Mouse (Mus musculus): ENCODE results near the gene Sp6. TPM values are rescaled to one million over a fixed set of nuclear protein-coding genes. Genes with fewer than 3 reads are reported as not detected.

Sp6 gene
- 0.19 TPM in 1 of 4 replicates, not detected in the others for total RNA-seq (2023)

DNA sequence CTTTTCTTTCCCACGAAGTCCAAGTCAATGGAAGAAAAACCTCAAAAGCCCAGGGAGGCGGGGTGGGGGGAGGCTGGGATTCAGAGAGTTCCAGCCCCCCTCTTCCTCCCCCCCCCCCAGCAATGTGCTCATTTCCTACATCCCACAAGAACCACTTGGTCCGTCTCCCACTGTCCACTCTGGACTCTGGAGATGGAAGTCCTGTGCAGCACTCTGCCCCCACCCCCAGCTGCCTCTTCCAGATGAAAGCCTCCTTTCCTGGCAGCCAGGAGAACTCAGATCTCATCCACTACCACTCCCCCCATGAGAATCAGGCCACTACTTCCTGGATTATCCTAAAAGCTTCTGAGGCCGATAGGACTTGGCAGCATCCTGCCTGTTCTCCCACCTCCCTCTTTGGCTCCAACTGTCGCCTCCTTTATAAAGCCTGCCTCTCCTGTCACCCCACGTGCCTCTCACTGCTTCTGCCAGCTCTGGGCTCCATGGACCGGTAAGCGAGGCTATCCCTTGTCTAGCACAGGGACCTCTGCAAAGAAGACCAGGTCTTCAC, at the start of gene Sp6:
Gene Sp6 (plus strand): TSS at position 274 of the 550 bp plus-strand sequence.

GRCm38 (mm10) chr11:96982859-96983258, 30.3 kb upstream of the Sp6 start, which contains the start of gene Sp2:
TSS of gene Sp2 (minus strand) at chr11:96982959.

DNA sequence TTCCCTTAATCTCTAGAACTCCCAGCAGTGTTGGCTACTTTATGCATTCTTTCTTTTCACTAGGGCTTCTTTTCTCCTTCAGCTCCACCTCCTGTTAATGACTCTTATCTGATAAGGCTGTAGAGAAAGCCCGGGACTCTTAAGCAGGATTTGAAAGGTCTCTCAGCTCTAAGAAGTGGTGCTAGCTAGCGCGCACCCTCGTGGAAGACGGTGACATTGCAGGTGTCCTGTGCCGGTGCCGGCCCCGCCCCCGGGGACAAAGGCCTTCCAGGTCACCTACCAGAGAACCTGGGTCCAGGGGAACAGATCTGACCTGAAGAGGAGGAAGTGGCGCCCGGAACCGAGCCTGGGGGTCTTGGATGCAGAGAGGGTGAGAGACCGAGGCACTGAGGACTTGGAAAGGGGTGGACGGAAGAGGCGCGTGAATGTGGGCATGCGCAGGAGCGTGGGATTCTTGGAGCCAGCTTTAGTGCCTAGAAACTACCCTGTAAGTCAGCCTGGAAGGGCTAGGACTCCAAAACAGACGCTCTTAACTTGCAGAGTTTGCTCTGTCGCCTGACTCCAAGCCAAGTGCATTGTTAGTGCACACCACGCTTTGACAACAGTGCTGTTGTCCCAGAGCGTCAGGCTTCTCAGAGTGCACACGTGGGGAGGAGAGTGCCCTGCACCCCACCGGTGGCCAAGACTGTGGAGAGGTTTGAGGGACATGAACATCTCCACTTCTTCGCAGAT, 16.7 kb downstream of the Sp6 start, which contains the start of gene Scrn2:
Gene Scrn2 (plus strand): TSS at position 253 of the 732 bp plus-strand sequence.

GRCm38 (mm10) chr11:97041022-97041899, 28.1 kb downstream of the Sp6 start, which contains the start of the genes Lrrc46 and Mrpl10:
TSS of gene Lrrc46 (minus strand) at chr11:97041407.
TSS of gene Mrpl10 (plus strand) at chr11:97041560.

DNA sequence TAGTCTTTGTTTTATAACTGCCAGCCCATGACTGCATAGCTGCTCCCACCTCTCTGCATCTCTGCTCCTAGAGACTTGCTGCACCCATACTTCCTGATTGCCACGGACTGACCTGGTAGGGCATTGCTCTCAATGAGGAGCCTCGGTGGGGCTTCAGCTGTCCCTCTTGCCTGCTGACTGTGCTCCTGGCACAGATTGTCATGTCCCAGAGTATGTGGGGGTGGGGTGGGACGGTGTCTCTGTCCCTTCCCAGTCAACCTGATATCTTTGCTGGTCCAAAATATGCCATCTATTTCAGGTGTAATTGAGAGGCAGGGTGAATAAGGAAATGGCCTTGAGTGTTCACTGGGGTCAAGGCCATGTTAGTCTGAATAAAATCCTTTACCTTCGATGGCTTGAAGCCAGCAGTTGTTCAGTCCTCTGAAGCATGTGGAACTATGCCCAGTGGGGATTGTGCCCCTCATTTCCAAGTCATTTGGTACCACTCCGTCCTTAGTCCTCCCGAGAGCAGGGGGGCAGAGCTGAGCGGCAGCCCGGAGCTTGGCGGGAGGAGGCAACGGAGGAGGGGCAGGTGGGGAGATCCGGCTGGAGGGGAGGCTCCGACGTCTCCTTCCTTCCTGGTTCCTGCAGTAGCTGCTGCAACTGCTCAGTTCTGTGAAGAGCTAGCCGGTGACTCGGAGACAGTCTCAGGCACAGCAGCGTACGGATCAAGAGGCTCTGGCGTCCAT, 37.2 kb downstream of the Sp6 start, which contains the start of gene Osbpl7:
Gene Osbpl7 (plus strand): TSS at position 413 of the 728 bp plus-strand sequence.

Other genes starting within 250 kb of the Sp6 start
- gene Snx11, start 235.8 kb upstream of the Sp6 start, total RNA-seq (2023), result 55.0 to 62.3 TPM (median 59.7 TPM) in 4 replicates
- 53.6 to 64.3 TPM (median 60.8 TPM) in 4 replicates for gene Cbx1, start 224.3 kb upstream of the Sp6 start, total RNA-seq (2023)
- gene Nfe2l1, start 183.4 kb upstream of the Sp6 start, total RNA-seq (2023), result 65.0 to 89.1 TPM (median 82.8 TPM) in 4 replicates
- gene Copz2, start 163.5 kb upstream of the Sp6 start, total RNA-seq (2023), result not detected in 4 replicates
- gene Cdk5rap3, start 96.9 kb upstream of the Sp6 start, total RNA-seq (2023), result 42.7 to 58.5 TPM (median 49.9 TPM) in 4 replicates
- gene Prr15l, start 85.3 kb upstream of the Sp6 start, total RNA-seq (2023), result not detected in 4 replicates
- 23.0 to 26.0 TPM (median 26.0 TPM) in 4 replicates for gene Pnpo, start 69.4 kb upstream of the Sp6 start, total RNA-seq (2023)
- 53.9 to 62.0 TPM (median 54.7 TPM) in 4 replicates for gene Sp2, start 30.4 kb upstream of the Sp6 start, total RNA-seq (2023)
- 7.4 to 9.4 TPM (median 8.3 TPM) in 4 replicates for gene Scrn2, start 16.5 kb downstream of the Sp6 start, total RNA-seq (2023)
- gene Lrrc46, start 28.0 kb downstream of the Sp6 start, total RNA-seq (2023), result not detected in 4 replicates
- 38.6 to 47.2 TPM (median 42.0 TPM) in 4 replicates for gene Mrpl10, start 28.2 kb downstream of the Sp6 start, total RNA-seq (2023)
- gene Osbpl7, start 37.2 kb downstream of the Sp6 start, total RNA-seq (2023), result 35.6 to 40.5 TPM (median 37.0 TPM) in 4 replicates
- gene Tbx21, start 101.9 kb downstream of the Sp6 start, total RNA-seq (2023), result 2.2 to 3.2 TPM (median 2.8 TPM) in 4 replicates
- 0.43 to 1.5 TPM (median 0.78 TPM) in 4 replicates for gene Tbkbp1, start 138.1 kb downstream of the Sp6 start, total RNA-seq (2023)
- gene Kpnb1, start 174.5 kb downstream of the Sp6 start, total RNA-seq (2023), result 127 to 138 TPM (median 131 TPM) in 4 replicates

Data from B cell, adult 62 days (primary cell).